Mouse (Mus musculus) G1E (cell line): ENCODE measurements around the gene Rapgef5. TPM values are rescaled to one million over a fixed set of nuclear protein-coding genes. Genes with fewer than 3 reads are reported as not detected.

Source experiments
- ATAC-seq: 2 replicates; pipeline ENCODE4 v1.8.0; 2016; ENCODE audit warnings: mild to moderate bottlenecking; ENCODE audit not compliant: insufficient number of reproducible peaks, poor library complexity, low FRiP score, severe bottlenecking; ENCODE audit errors: extremely low read depth
- DNase-seq: peaks from one replicate; pipeline ENCODE4 v3.0.0; 2012; ENCODE audit warnings: low spot score
- H3K27me3 ChIP-seq: 2 replicates; pipeline ENCODE4 v1.6.1; 2012; ENCODE audit warnings: mild to moderate bottlenecking, low read length, inconsistent platforms; ENCODE audit not compliant: insufficient read depth
- H3K36me3 ChIP-seq: replicated peaks from 2 replicates; pipeline ENCODE3; 2012; ENCODE audit warnings: mild to moderate bottlenecking, inconsistent platforms
- H3K4me1 ChIP-seq: 2 replicates; pipeline ENCODE4 v1.6.1; 2012; ENCODE audit warnings: low read depth, low read length, inconsistent platforms, mixed read lengths; ENCODE audit not compliant: insufficient read depth
- H3K4me3 ChIP-seq: 2 replicates; pipeline ENCODE4 v1.5.1; 2012; ENCODE audit warnings: low read depth, mild to moderate bottlenecking, inconsistent platforms, low read length, moderate library complexity, mixed read lengths
- H3K9me3 ChIP-seq: replicated peaks from 2 replicates; pipeline ENCODE4 v1.6.1; 2012; ENCODE audit warnings: inconsistent platforms
- CTCF ChIP-seq: IDR thresholded peaks from 2 replicates; pipeline ENCODE4 v1.5.1; 2012; ENCODE audit warnings: low read depth, low read length, inconsistent platforms, mixed read lengths
- GATA1 ChIP-seq: IDR thresholded peaks from 2 replicates; pipeline ENCODE4 v1.6.1; 2012; ENCODE audit warnings: borderline replicate concordance, low read length, inconsistent platforms, mixed read lengths
- GATA2 ChIP-seq: IDR thresholded peaks from 2 replicates; pipeline ENCODE4 v1.6.1; 2012; ENCODE audit warnings: low read depth, low read length, inconsistent platforms, borderline replicate concordance
- POLR2AphosphoS5 ChIP-seq: IDR thresholded peaks from 2 replicates; pipeline ENCODE4 v1.6.1; 2012; ENCODE audit warnings: low read depth, low read length, inconsistent platforms; ENCODE audit not compliant: insufficient replicate concordance
- TAL1 ChIP-seq: conservative IDR thresholded peaks from 2 replicates; pipeline ENCODE4 v1.6.1; 2012; ENCODE audit warnings: low read depth, low read length, inconsistent platforms, mixed read lengths
- polyA plus RNA-seq: library from polyadenylated mRNA; stranded (reverse); fragments of >175 nt; gene quantifications from 2 replicates; pipeline ENCODE4 v1.2.3, GENCODE M21; 2012
- total RNA-seq, 2 experiments: library from RNA; stranded (forward) in 1 of 2; stranded (reverse) in 1 of 2; fragments of 200-1000 nt in 1 of 2; fragments of >200 nt in 1 of 2; fragmentation: Nextera tagmentation in 1 of 2; gene quantifications; 2 replicates each; pipeline ENCODE4 v1.2.3; 2014 to 2017

Rapgef5 gene
- total and polyA plus RNA-seq, 3 experiments = 0.66 TPM; not detected in 2

DNA sequence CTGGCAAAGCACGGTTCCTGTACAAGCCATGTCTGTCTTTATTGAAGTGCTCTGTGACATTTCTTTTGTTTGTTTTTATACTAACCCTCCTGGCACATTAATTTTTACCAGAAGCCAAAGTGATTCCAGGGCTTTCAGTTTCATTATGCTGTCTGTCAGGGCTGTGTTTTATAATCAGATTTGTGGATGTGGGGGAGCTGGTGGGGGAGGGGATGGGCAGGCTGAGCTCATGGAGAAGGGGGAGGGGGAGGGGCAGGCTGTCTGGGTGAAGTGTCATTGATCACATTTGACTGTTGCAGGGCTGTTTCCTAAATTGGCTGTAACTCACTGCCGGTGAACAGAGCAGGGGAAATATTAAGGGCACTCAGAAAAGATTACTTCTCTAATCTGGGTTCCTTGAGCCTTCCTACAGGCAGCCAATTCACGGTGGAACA lies 211.9 kb downstream of the Rapgef5 start:
- no peak overlapping the region for H3K4me3 ChIP-seq
- DNase-seq = no peak
- peaks cover 13% of the 10 kb centered on the region for H3K9me3 ChIP-seq
- no peaks in the 10 kb centered on the region for H3K4me1 ChIP-seq
- no peaks in the 10 kb centered on the region for H3K36me3 ChIP-seq
- no peak for ATAC-seq
- H3K27me3 ChIP-seq = no peaks in the 10 kb centered on the region
- TF ChIP-seq GATA1 (no peak), GATA2 (no peak), TAL1 (no peak), POLR2AphosphoS5 (no peak), CTCF (no peak)

- DNase-seq (no peak), ATAC-seq (no peak)
- H3K4me3 ChIP-seq = no peak overlapping the region
- no peaks in the 10 kb centered on the region for H3K36me3 ChIP-seq
- H3K27me3 ChIP-seq = no peaks in the 10 kb centered on the region
- TF ChIP-seq GATA2 (no peak), CTCF (no peak), GATA1 (no peak), TAL1 (no peak), POLR2AphosphoS5 (no peak)
- peaks cover 26% of the 10 kb centered on the region for H3K9me3 ChIP-seq
- H3K4me1 ChIP-seq = no peaks in the 10 kb centered on the region
These were observed 217.3 kb downstream of the Rapgef5 start for GRCm38 (mm10) chr12:117733611-117734010.

GRCm38 (mm10) chr12:117736130-117736529 lies 219.9 kb downstream of the Rapgef5 start:
- Histone ChIP-seq H3K36me3 (no peaks in the 10 kb centered on the region), H3K4me1 (no peaks in the 10 kb centered on the region), H3K4me3 (no peak overlapping the region), H3K9me3 (peaks cover 21% of the 10 kb centered on the region), H3K27me3 (no peaks in the 10 kb centered on the region)
- no peak for TF ChIP-seq CTCF
- no peak for TF ChIP-seq GATA1
- TF ChIP-seq GATA2 = no peak
- no peak for TF ChIP-seq TAL1
- no peak for TF ChIP-seq POLR2AphosphoS5
- ATAC-seq = no peak
- DNase-seq = no peak

DNA sequence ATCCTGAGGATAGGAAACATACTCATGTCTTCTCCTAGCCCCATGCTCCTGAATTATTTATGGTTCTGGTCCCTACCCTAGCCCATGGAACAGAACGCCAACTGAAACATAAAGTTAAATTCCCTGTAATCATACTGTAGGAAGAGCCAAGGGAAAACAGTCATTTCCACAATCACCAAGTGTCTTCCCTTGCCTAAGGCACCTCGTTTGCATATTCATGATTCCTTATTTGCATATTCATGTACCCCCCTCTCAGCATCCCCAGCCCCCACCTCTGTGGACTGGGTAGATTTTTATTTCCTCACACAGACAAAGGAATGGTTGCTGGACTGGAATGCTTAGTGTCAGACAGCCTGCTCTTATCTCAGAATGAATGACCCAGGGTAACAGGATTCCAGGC lies 220.6 kb downstream of the Rapgef5 start:
- ATAC-seq = no peak
- TF ChIP-seq TAL1 (no peak), GATA2 (no peak), GATA1 (no peak), CTCF (no peak), POLR2AphosphoS5 (no peak)
- Histone ChIP-seq H3K27me3 (no peaks in the 10 kb centered on the region), H3K4me1 (no peaks in the 10 kb centered on the region), H3K36me3 (no peaks in the 10 kb centered on the region), H3K4me3 (no peak overlapping the region), H3K9me3 (peaks cover 21% of the 10 kb centered on the region)
- DNase-seq = no peak

GRCm38 (mm10) chr12:117737332-117738031 lies 221.2 kb downstream of the Rapgef5 start:
- TF ChIP-seq CTCF = no peak
- no peak for TF ChIP-seq GATA1
- no peak for TF ChIP-seq POLR2AphosphoS5
- TF ChIP-seq GATA2 = no peak
- no peak for TF ChIP-seq TAL1
- H3K36me3 ChIP-seq = no peaks in the 10 kb centered on the region
- H3K9me3 ChIP-seq = peaks cover 18% of the 10 kb centered on the region
- ATAC-seq = no peak
- DNase-seq = no peak
- H3K4me1 ChIP-seq = no peaks in the 10 kb centered on the region
- H3K4me3 ChIP-seq = no peak overlapping the region
- H3K27me3 ChIP-seq = no peaks in the 10 kb centered on the region

- H3K9me3 ChIP-seq = peaks cover 26% of the 10 kb centered on the region
- no peaks in the 10 kb centered on the region for H3K27me3 ChIP-seq
- no peak for ATAC-seq
- TF ChIP-seq GATA1 (no peak), POLR2AphosphoS5 (no peak), GATA2 (no peak), TAL1 (no peak), CTCF (no peak)
- DNase-seq = no peak
- H3K4me3 ChIP-seq = no peak overlapping the region
- no peaks in the 10 kb centered on the region for H3K4me1 ChIP-seq
- no peaks in the 10 kb centered on the region for H3K36me3 ChIP-seq
These were observed 226.2 kb downstream of the Rapgef5 start for GRCm38 (mm10) chr12:117742487-117742886.
